Mouse (Mus musculus): ENCODE data around the gene Lta. TPM values are rescaled to one million over a fixed set of nuclear protein-coding genes. Genes with fewer than 3 reads are reported as not detected.

The Lta gene
- total and polyA plus RNA-seq, 3 experiments = 0.24 TPM; not detected in 2

DNA sequence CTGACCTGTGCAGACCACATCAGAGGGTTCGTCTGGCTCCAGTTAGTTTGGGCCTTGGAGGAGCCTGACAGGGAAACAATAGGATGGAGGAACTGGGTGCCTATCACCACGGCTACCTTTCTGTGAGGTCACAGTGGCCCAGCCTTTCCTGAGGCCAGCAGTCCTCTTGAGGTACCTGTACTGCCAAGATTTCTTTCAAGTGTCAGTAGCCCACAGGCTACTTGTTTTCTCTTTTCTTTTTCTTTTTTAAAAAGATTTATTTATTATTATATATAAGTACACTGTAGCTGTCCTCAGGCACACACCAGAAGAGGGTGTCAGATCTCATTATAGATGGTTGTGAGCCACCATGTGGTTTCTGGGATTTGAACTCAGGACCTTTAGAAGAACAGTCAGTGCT is 29.2 kb downstream of the Lta start, which contains the start of gene Aif1:
Gene Aif1, minus strand, starts transcription at position 101 of the 400 bp plus-strand sequence.
- Histone ChIP-seq H3K27me3 (ENCODE audit: control insufficient read depth in 1 of 2, insufficient read depth in 2 of 2, low read length in 2 of 2) (no peaks in the 10 kb centered on the region), H3K9me3 (replicated peaks; ENCODE audit: insufficient read depth, low read length) (no peaks in the 10 kb centered on the region), H3K36me3 (ENCODE audit: control insufficient read depth in 1 of 2, insufficient read depth in 2 of 2, low read length in 2 of 2) (peaks cover 0 to 15% of the 10 kb centered on the region in 2 experiments; a peak in 2 of 4 replicates), H3K4me3 (ENCODE audit: control insufficient read depth in 1 of 2, insufficient read depth in 1 of 2, low read depth in 2 of 2, low read length in 2 of 2) (no peak within 1 kb of the TSS), H3K4me1 (ENCODE audit: control insufficient read depth in 1 of 2, insufficient read depth in 2 of 2, low read length in 2 of 2) (peaks cover 12 to 22% of the 10 kb centered on the region in 2 experiments), H3K9ac (ENCODE audit: control insufficient read depth, low read depth, low read length, poor library complexity, severe bottlenecking) (no peak within 1 kb of the TSS), H3K27ac (ENCODE audit: control insufficient read depth, low read depth, low read length) (peak within 1 kb of the TSS; percentile 39), H3K79me2 (ENCODE audit: control insufficient read depth, insufficient read depth, low read length, poor library complexity) (no peaks in the 10 kb centered on the region)
- DNase-seq (ENCODE audit: low read depth, low spot score) = no peak
- TF ChIP-seq RAD21 (IDR thresholded peaks at IDR 0.05; ENCODE audit: low read depth, low read length) (no peak), MAX (IDR thresholded peaks at IDR 0.05; ENCODE audit: low read length) (no peak)

DNA sequence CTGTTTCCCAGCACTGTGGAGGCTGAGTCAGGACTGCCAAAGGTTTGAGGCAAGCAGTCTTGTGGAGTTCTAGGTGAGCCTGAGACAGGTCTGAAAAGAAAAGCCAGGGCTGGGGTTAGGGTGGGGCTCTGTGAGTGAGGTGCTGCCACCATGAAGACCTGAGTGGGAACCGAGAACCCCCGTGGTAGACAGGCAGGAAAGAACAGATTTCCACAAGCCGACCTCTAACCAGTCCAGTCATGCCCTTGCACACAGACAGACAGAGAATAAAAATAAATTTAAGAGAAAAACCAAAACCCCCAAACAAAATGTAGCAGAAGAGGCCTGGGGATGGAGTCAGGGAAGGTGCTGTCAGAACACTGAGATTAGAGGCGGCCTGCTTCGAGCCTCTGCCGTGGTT is 29.8 kb downstream of the Lta start:
- Histone ChIP-seq H3K9ac (ENCODE audit: control insufficient read depth, low read depth, low read length, poor library complexity, severe bottlenecking) (no peak overlapping the region), H3K36me3 (ENCODE audit: control insufficient read depth in 1 of 2, insufficient read depth in 2 of 2, low read length in 2 of 2) (peaks cover 0 to 15% of the 10 kb centered on the region in 2 experiments; a peak in 2 of 4 replicates), H3K27me3 (ENCODE audit: control insufficient read depth in 1 of 2, insufficient read depth in 2 of 2, low read length in 2 of 2) (no peaks in the 10 kb centered on the region), H3K4me3 (ENCODE audit: control insufficient read depth in 1 of 2, insufficient read depth in 1 of 2, low read depth in 2 of 2, low read length in 2 of 2) (no peak overlapping the region), H3K27ac (ENCODE audit: control insufficient read depth, low read depth, low read length) (peak overlapping the region; percentile 39), H3K79me2 (ENCODE audit: control insufficient read depth, insufficient read depth, low read length, poor library complexity) (no peaks in the 10 kb centered on the region), H3K9me3 (replicated peaks; ENCODE audit: insufficient read depth, low read length) (no peaks in the 10 kb centered on the region), H3K4me1 (ENCODE audit: control insufficient read depth in 1 of 2, insufficient read depth in 2 of 2, low read length in 2 of 2) (peaks cover 12 to 22% of the 10 kb centered on the region in 2 experiments)
- TF ChIP-seq CHD1 (IDR thresholded peaks at IDR 0.05; ENCODE audit: low read depth, low read length) = no peak
- TF ChIP-seq EP300 (IDR thresholded peaks at IDR 0.05; ENCODE audit: low read depth in 1 of 2, low read length in 2 of 2) = no peak
- DNase-seq (ENCODE audit: low read depth, low spot score) = no peak

GRCm38 (mm10) chr17:35174201-35174977 is 30.8 kb downstream of the Lta start:
- Histone ChIP-seq H3K4me1 (ENCODE audit: control insufficient read depth in 1 of 2, insufficient read depth in 2 of 2, low read length in 2 of 2) (peaks cover 12 to 22% of the 10 kb centered on the region in 2 experiments), H3K9me3 (replicated peaks; ENCODE audit: insufficient read depth, low read length) (no peaks in the 10 kb centered on the region), H3K4me3 (ENCODE audit: control insufficient read depth in 1 of 2, insufficient read depth in 1 of 2, low read depth in 2 of 2, low read length in 2 of 2) (no peak overlapping the region), H3K27ac (ENCODE audit: control insufficient read depth, low read depth, low read length) (peak overlapping the region; percentile 29), H3K9ac (ENCODE audit: control insufficient read depth, low read depth, low read length, poor library complexity, severe bottlenecking) (peak overlapping the region; percentile 12; the same call in 1 of the 2 replicates), H3K36me3 (ENCODE audit: control insufficient read depth in 1 of 2, insufficient read depth in 2 of 2, low read length in 2 of 2) (peaks cover 0 to 15% of the 10 kb centered on the region in 2 experiments; a peak in 2 of 4 replicates), H3K27me3 (ENCODE audit: control insufficient read depth in 1 of 2, insufficient read depth in 2 of 2, low read length in 2 of 2) (no peaks in the 10 kb centered on the region), H3K79me2 (ENCODE audit: control insufficient read depth, insufficient read depth, low read length, poor library complexity) (no peaks in the 10 kb centered on the region)
- TF ChIP-seq ELF1 (IDR thresholded peaks at IDR 0.05; ENCODE audit: low read depth, low read length) (no peak), TBP (IDR thresholded peaks at IDR 0.05; ENCODE audit: low read depth, low read length) (no peak), USF1 (IDR thresholded peaks at IDR 0.05; ENCODE audit: low read depth, low read length) (no peak), EP300 (IDR thresholded peaks at IDR 0.05; ENCODE audit: low read depth in 1 of 2, low read length in 2 of 2) (peak in 1 of 2 experiments; percentile 10; a peak in 1 of 4 replicates), CHD2 (IDR thresholded peaks at IDR 0.05; ENCODE audit: low read length) (no peak), ZC3H11A (IDR thresholded peaks at IDR 0.05; ENCODE audit: low read depth, low read length) (no peak), CTCF (IDR thresholded peaks at IDR 0.05 in 2 of 3, conservative IDR thresholded peaks at IDR 0.05 in 1 of 3; ENCODE audit: control insufficient read depth in 1 of 3, insufficient read depth in 1 of 3, low read depth in 2 of 3, low read length in 3 of 3, poor library complexity in 1 of 3, severe bottlenecking in 1 of 3) (no peak), ZNF384 (IDR thresholded peaks at IDR 0.05; ENCODE audit: low read depth, low read length) (peak; percentile 95), TAL1 (IDR thresholded peaks at IDR 0.05; ENCODE audit: low read length) (no peak), MYB (IDR thresholded peaks at IDR 0.05; ENCODE audit: low read depth, low read length) (no peak), ZKSCAN1 (IDR thresholded peaks at IDR 0.05; ENCODE audit: low read depth, low read length) (no peak; the same call in 1 of the 2 replicates), ETS1 (IDR thresholded peaks at IDR 0.05; ENCODE audit: low read depth, low read length) (peak; percentile 25; the same call in 1 of the 2 replicates), E2F4 (IDR thresholded peaks at IDR 0.05; ENCODE audit: borderline replicate concordance, low read depth, low read length) (no peak), USF2 (IDR thresholded peaks at IDR 0.05; ENCODE audit: borderline replicate concordance in 1 of 2, insufficient read depth in 1 of 2, low read depth in 1 of 2, low read length in 2 of 2) (no peak), SIN3A (IDR thresholded peaks at IDR 0.05; ENCODE audit: low read length) (no peak), RCOR1 (IDR thresholded peaks at IDR 0.05; ENCODE audit: low read depth, low read length) (no peak), GATA1 (IDR thresholded peaks at IDR 0.05; ENCODE audit: low read depth, low read length) (peak; percentile 73), MYC (IDR thresholded peaks at IDR 0.05; ENCODE audit: low read depth, low read length) (no peak), MAX (IDR thresholded peaks at IDR 0.05; ENCODE audit: low read length) (no peak)
- DNase-seq (ENCODE audit: low read depth, low spot score) = peak; percentile 64
